Mouse (Mus musculus) forebrain, embryonic 10.5 days (tissue): ENCODE measurements around the gene Pum3. TPM values are rescaled to one million over a fixed set of nuclear protein-coding genes. Genes with fewer than 3 reads are reported as not detected.

Experiments
- DNase-seq: peaks from one replicate; pipeline ENCODE4 v3.0.0-alpha.2; 2017; ENCODE audit warnings: low spot score; ENCODE audit errors: extremely low spot score
- H3K27ac ChIP-seq: fragments of 300-500 bp; sonication (generic); 2 replicates; pipeline ENCODE4 v1.5.1; 2016; ENCODE audit warnings: mild to moderate bottlenecking
- H3K27me3 ChIP-seq: fragments of 300-500 bp; sonication (generic); 2 replicates; pipeline ENCODE4 v1.6.1; 2016; ENCODE audit warnings: mild to moderate bottlenecking; ENCODE audit not compliant: poor library complexity, severe bottlenecking
- H3K36me3 ChIP-seq: fragments of 300-500 bp; sonication (generic); replicated peaks from 2 replicates; pipeline ENCODE4 v1.6.1; 2016; ENCODE audit warnings: mild to moderate bottlenecking, moderate library complexity
- H3K4me1 ChIP-seq: fragments of 300-500 bp; sonication (generic); 2 replicates; pipeline ENCODE4 v1.6.1; 2016
- H3K4me3 ChIP-seq: fragments of 300-500 bp; sonication (generic); 2 replicates; pipeline ENCODE4 v1.5.1; 2016; ENCODE audit warnings: mild to moderate bottlenecking, moderate library complexity
- H3K9me3 ChIP-seq: fragments of 300-500 bp; sonication (generic); 2 replicates; pipeline ENCODE4 v1.6.1; 2016; ENCODE audit warnings: mild to moderate bottlenecking, moderate library complexity
- WGBS: fragments of 180-500 bp; shearing (Covaris S2); methylation state at CpG from one replicate; pipeline ENCODE4 v1.1.7; 2016; 5-methylcytosine and 5-hydroxymethylcytosine counted together
- polyA plus RNA-seq: library from polyadenylated mRNA; unstranded; fragments of >200 nt; fragmentation: Nextera tagmentation; extraction: Ambion mirVana; gene quantifications from 2 replicates; pipeline ENCODE4 v1.2.1, GENCODE M21; 2016

The Pum3 gene
- polyA plus RNA-seq, 1 experiment from 2014 or later: 97.2 TPM

DNA sequence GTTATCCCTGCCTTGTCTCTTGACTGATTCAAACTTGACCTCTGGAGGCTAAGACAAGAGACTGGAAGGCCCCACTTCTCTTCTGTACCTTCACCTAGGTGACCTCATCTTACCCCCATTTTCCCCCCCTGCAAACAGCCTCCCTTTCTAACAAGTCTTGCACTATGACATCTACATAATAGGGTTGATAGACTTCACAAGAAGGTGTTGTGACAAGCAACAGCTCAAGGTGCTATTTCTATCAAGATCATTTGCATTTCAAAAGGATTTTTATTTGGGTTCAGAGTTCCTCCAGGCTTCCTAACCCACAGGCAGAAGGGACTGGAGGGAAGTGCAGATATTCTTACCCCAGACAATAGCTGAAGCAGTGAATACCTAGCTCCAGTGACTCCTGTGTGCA, 44.3 kb downstream of the Pum3 start:
- DNase-seq: no peak
- no peak overlapping the region for H3K4me3 ChIP-seq
- H3K27ac ChIP-seq: no peak overlapping the region
- no peaks in the 10 kb centered on the region for H3K4me1 ChIP-seq
- H3K36me3 ChIP-seq: peaks cover 65% of the 10 kb centered on the region
- no peaks in the 10 kb centered on the region for H3K27me3 ChIP-seq
- no peaks in the 10 kb centered on the region for H3K9me3 ChIP-seq

DNA sequence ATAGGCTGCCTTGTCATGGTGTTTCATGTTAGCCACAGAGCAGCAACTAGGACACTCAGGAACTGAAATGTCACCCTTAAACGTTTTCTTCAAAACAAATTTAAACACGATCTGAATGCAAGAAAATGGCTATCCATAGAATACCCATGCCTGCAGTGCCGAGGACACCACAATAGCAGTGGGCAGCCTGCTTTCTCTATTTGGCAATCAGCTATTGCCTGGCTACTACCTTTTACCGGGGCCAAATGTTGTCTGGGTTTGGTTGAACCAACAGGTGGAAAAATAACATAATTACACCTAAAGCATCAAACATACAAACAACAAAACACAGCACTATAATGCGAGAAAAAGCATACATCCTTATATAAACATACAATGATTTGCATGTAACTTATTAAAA, 46.4 kb downstream of the Pum3 start:
- 92% methylated on average over 5 of the region's 5 CpGs for WGBS
- Histone ChIP-seq H3K27ac (no peak overlapping the region), H3K4me1 (no peaks in the 10 kb centered on the region), H3K27me3 (no peaks in the 10 kb centered on the region), H3K36me3 (peaks cover 45% of the 10 kb centered on the region), H3K4me3 (no peak overlapping the region), H3K9me3 (no peaks in the 10 kb centered on the region)
- DNase-seq: no peak

DNA sequence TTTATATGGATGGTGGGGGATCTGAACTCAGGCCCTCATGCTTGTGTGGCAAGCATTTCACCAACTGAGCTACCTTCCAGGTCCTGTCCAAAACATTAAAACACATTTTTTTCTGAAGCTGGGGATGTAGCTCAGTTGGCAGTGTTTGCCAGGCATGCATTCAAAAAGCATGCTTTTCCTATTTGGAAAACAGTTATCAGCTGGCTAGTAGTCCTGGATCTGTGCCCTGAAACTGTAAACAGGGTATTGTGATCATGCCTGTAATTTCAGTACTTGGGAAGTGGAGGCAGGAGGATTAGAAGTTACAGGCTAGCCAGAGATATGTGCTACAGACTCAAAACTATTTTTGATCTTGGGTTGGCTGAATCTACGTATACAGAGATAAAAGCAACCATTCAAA, 47.5 kb downstream of the Pum3 start:
- Histone ChIP-seq H3K27ac (no peak overlapping the region), H3K27me3 (no peaks in the 10 kb centered on the region), H3K4me3 (no peak overlapping the region), H3K4me1 (no peaks in the 10 kb centered on the region), H3K36me3 (peaks cover 33% of the 10 kb centered on the region), H3K9me3 (no peaks in the 10 kb centered on the region)
- WGBS: 90% methylated on average over 1 of the region's 1 CpGs
- no peak for DNase-seq

DNA sequence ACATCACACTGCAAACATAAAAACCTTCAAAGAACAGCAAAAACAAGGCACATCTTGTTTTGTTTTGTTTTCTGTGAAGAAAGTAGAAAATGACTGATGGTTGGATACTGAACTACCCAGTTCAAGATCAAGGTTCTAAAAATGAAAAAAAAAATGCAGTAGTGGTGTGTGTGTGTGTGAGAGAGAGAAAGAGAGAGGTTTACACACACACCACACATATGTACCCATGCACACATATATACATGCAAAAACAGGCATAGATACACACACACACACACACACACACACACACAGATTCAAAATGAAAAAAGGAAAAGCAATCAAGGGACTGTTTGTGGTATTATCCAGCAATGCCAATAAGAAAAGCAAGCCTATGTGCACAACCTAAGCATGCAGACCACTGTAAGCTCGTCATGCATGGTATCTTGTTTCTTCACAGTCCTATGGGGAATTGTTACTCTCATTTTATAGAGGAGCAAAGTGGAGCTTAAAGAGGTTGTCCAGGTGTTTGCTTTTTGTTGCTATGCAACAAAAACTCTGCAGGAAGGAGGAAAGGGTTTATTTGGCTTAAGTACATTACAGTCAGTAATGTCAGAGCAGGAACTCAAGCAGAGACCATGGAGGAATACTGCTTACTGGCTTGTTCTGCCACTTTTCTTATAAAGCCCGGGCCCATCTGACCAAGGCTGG, 49.8 kb downstream of the Pum3 start:
- peaks cover 11% of the 10 kb centered on the region for H3K36me3 ChIP-seq
- no peak overlapping the region for H3K27ac ChIP-seq
- H3K4me1 ChIP-seq: no peaks in the 10 kb centered on the region
- no peaks in the 10 kb centered on the region for H3K27me3 ChIP-seq
- no peak for DNase-seq
- WGBS: 83% methylated on average over 2 of the region's 2 CpGs
- H3K9me3 ChIP-seq: no peaks in the 10 kb centered on the region
- no peak overlapping the region for H3K4me3 ChIP-seq

DNA sequence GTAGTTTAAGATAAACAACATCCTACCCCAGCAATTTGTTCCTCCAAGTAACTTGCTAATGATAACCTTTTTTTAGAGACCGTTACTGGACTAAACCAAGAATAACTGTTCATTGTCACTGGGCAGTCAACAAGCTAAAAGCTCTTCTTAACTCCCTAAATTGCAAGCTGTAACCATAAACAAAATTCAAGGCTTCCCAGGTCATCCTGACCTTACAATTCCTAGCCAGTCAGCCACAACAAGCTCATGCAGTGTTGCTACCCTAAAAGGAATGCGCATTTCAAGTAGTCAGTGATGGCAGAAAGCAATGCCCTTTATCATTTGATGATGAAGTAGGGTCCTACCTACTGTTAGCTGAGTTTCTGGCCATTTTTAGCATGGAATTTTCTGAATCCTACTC, 58.8 kb downstream of the Pum3 start:
- Histone ChIP-seq H3K4me3 (no peak overlapping the region), H3K27me3 (no peaks in the 10 kb centered on the region), H3K36me3 (no peaks in the 10 kb centered on the region), H3K4me1 (no peaks in the 10 kb centered on the region), H3K9me3 (no peaks in the 10 kb centered on the region), H3K27ac (no peak overlapping the region)
- 90% methylated on average over 2 of the region's 2 CpGs for WGBS
- no peak for DNase-seq

DNA sequence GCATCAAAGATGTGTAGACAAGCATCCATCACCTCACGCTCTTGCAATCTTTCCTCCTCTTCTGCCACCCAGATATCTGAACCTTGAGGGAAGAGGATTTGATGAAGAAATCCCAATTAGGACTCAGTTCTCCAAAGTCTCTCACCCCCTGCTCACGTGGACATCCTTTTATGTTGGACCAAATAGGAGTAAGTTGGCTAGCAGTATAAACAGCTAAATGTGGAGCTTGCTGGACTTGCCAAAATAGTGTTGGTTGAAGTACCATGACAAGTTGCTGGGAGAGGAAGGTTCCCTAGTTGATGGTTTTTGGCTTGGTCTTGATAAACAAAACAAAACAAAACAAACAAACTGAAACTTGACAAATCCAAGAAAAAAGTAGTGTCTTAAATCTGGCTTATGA, 59.5 kb downstream of the Pum3 start:
- Histone ChIP-seq H3K4me1 (peaks cover 3% of the 10 kb centered on the region), H3K9me3 (no peaks in the 10 kb centered on the region), H3K36me3 (no peaks in the 10 kb centered on the region), H3K4me3 (no peak overlapping the region), H3K27ac (no peak overlapping the region), H3K27me3 (no peaks in the 10 kb centered on the region)
- WGBS: 85% methylated on average over 2 of the region's 2 CpGs
- DNase-seq: no peak

DNA sequence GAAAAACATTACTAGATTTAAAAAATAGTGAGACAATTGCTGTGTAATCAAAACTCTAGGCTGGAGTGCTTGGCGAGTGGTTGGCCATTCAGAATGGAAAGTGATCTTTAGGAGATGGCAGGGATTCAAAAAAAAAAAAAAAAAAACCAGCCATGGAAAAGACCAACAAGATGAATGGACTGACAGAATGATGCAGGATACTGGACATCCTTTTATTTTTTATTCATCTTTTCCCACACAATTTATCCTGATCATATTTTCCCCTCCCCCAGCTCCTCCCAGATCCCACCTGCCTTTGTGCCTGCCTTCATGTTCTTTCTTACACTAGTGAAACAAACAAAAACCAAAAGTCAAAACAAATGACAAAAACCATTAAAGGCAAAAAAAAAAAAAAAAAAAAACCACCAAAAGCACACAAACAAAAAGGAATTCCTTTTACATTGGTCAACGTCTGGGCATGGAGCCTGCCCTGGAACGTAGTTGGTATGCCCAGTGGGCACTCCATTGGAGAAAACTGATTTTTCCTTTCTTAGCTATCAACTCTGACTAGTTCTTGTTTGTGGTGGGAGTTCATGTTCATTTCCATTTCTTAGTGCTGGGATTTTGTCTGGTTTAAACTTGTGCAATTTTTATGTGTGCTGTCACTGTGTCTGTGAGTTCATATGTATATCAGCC, 60.0 kb downstream of the Pum3 start:
- H3K27ac ChIP-seq: no peak overlapping the region
- DNase-seq: no peak
- H3K4me3 ChIP-seq: no peak overlapping the region
- no peaks in the 10 kb centered on the region for H3K9me3 ChIP-seq
- H3K36me3 ChIP-seq: no peaks in the 10 kb centered on the region
- no peaks in the 10 kb centered on the region for H3K27me3 ChIP-seq
- H3K4me1 ChIP-seq: peaks cover 9% of the 10 kb centered on the region
- WGBS: 92% methylated on average over 3 of the region's 3 CpGs

DNA sequence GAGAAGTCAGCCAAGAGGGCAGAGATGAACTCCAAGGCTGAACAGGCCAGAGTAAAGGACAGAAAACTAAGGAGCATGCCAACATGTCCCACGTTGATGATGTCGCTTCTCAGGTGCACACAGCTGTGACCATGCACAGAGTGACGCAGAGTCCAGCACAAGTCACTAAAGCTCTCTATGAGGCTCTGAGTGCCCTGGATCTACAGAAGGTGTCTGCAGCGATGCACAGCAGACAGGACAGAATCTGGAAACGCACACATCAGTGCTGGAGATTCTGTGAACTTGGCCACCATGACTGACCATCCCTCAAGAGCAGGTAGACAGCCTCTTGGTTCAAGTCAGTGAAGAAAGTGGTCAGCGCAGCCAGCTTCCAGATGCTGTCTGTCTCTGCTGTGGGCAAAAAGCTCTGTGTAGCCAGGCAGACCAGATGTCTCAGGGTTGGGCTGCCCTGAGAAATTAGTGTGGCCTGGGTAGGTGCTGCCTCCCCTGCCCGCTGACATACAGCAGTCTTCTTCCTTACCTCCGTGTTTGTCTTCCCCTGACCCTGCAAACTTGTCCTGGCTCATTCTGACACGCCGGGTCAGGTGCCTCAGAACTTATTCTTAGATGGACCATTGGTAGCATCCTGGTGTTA, 63.4 kb downstream of the Pum3 start:
- no peaks in the 10 kb centered on the region for H3K9me3 ChIP-seq
- no peak for DNase-seq
- WGBS: 87% methylated on average over 10 of the region's 10 CpGs
- no peaks in the 10 kb centered on the region for H3K36me3 ChIP-seq
- H3K27ac ChIP-seq: peak overlapping the region; percentile 5
- no peaks in the 10 kb centered on the region for H3K27me3 ChIP-seq
- peaks cover 17% of the 10 kb centered on the region for H3K4me1 ChIP-seq
- no peak overlapping the region for H3K4me3 ChIP-seq

DNA sequence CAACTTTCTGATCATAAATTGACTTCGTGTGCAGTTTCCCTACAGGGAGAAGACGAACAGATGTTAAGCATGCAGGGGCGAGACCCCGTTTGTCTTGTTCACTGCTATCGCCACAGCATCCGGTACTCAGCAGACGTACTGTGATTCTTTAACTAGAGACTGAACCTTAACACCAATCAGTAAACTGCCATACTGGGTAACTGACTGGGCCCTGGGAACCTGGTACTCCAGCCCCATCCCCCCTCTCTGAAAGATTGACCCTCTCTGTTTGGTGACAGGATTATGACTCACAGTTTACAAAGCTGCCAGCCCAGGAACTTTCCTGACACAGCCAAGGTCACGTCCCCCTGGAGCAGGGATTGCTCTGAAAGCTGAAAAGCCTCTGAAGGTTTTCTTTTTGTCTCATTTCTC, 65.1 kb downstream of the Pum3 start:
- Histone ChIP-seq H3K4me3 (no peak overlapping the region; the same call in 1 of the 2 replicates), H3K4me1 (peaks cover 22% of the 10 kb centered on the region), H3K27ac (peak overlapping the region; percentile 79), H3K36me3 (no peaks in the 10 kb centered on the region), H3K27me3 (no peaks in the 10 kb centered on the region), H3K9me3 (no peaks in the 10 kb centered on the region)
- DNase-seq: peak; percentile 36
- 41% methylated on average over 8 of the region's 8 CpGs for WGBS

DNA sequence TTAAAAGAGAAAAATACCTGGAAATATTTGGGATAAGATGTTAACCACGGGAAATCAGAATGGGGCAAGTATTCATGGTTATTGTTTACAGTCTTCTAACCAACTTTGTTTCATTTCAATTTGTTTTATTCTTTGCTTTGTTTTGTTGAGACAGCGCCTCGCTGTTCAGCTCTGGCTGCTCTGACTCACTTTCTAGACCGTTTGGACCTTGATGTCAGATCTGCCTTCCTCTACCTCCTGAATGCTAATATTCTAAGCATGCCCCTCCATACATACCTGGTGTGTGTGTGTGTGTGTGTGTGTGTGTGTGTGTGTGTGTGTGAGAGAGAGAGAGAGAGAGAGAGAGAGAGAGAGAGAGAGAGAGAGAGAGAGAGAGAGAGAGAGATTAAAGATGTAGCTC, 65.7 kb downstream of the Pum3 start:
- Histone ChIP-seq H3K4me1 (peaks cover 22% of the 10 kb centered on the region), H3K9me3 (no peaks in the 10 kb centered on the region), H3K4me3 (no peak overlapping the region), H3K27me3 (no peaks in the 10 kb centered on the region), H3K36me3 (no peaks in the 10 kb centered on the region), H3K27ac (peak overlapping the region; percentile 79)
- no peak for DNase-seq
- WGBS: 80% methylated on average over 4 of the region's 4 CpGs

DNA sequence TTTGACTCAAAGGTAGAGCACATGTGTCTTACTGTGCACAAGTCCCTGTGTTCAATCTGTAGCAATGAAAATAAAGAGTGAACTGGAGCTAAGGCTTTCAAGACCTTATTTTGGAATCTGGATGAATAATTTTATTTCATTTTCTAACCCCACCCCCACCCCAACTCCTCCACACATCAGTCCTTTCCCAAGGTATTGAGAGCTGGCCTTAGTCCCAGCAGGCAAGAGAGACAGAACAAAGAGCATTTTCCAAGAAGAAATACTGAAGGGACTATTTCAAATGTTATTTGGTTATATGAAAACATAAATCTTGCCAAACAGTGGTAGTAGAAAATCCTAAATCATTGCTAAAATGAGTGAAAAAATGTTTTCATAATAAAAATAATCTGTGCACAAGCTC, 69.2 kb downstream of the Pum3 start:
- no peaks in the 10 kb centered on the region for H3K9me3 ChIP-seq
- H3K36me3 ChIP-seq: no peaks in the 10 kb centered on the region
- H3K27ac ChIP-seq: no peak overlapping the region
- DNase-seq: no peak
- H3K4me1 ChIP-seq: peaks cover 21% of the 10 kb centered on the region
- no peaks in the 10 kb centered on the region for H3K27me3 ChIP-seq
- H3K4me3 ChIP-seq: no peak overlapping the region

DNA sequence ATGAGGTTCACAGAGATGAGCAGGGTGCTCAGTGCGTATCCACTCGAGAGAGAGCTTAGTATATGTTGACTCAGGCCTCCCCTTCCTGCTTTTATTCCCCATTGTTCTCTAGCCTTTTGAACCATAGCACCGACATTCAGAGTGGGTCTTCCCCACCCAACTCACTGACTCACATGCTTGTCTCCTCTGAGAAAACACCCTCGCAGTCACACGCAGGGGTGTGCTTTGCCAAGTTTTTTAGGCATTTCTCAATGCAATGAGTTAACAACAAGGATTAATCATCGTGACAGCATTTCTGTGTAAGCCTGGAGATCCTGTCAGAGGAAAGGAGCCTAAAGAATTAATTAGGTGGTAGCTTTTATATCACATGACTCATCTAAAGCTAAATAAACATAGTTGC, 77.9 kb downstream of the Pum3 start:
- Histone ChIP-seq H3K27ac (no peak overlapping the region), H3K36me3 (no peaks in the 10 kb centered on the region), H3K9me3 (no peaks in the 10 kb centered on the region), H3K27me3 (no peaks in the 10 kb centered on the region), H3K4me1 (no peaks in the 10 kb centered on the region), H3K4me3 (no peak overlapping the region)
- WGBS: 84% methylated on average over 6 of the region's 6 CpGs
- no peak for DNase-seq

DNA sequence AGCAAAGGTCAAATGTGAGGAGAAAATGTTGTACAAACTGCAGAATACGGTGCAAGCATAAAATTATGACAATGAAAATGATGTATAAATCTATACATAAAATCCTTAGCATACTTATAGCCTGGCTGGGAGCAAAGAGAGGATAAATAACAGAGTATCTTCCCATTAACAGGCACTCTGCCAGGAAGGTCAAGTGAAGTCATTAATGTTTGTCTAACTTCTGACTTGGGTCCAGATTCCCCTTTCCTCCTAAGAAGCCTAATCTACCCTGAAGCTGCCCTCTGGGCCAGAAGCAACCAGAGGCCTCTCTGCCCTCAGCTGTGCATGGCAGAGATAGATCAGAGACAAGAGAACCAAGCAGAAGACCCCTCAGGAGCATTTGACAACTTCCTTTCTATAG, 83.1 kb downstream of the Pum3 start:
- DNase-seq: no peak
- Histone ChIP-seq H3K36me3 (no peaks in the 10 kb centered on the region), H3K9me3 (0 out of 2 replicates have a peak, but pooled peaks cover 3% of the 10 kb centered on the region), H3K27ac (no peak overlapping the region), H3K27me3 (no peaks in the 10 kb centered on the region), H3K4me3 (no peak overlapping the region), H3K4me1 (no peaks in the 10 kb centered on the region)
- WGBS: 90% methylated on average over 1 of the region's 1 CpGs
